Mouse (Mus musculus) adrenal gland, adult (tissue): Measurements from ENCODE around the gene Gm12569.

ENCODE experiments used
- DNase-seq, 2 experiments: peaks; one replicate each; pipeline ENCODE4 v3.0.0; 2022 to 2023; ENCODE audit warnings: low spot score in 1 of 2; ENCODE audit not compliant: inconsistent age in 2 of 2

The Gm12569 gene

DNA sequence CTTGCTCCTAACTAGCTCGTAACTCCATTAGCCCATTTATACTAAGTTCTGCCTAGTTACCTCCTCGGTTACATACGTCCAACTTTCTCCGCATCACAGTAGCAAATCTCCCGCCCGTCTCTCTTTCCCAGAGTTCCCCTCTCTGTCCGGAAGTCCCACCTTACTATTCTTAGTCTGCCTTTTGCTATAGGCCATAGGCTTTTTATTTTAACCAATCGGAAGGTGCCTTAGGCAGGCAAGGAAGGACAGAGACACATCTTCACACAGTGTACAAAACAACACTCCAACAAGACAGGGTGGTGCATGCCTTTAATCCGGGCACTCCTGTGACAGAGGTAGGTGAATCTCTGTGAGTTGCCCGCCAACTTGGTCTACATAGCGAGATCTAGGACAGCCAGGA is at the start of gene Gm12569:
Gm12569 (plus strand) TSS at position 166 of the 400 bp plus-strand sequence.
- DNase-seq = no peak

DNA sequence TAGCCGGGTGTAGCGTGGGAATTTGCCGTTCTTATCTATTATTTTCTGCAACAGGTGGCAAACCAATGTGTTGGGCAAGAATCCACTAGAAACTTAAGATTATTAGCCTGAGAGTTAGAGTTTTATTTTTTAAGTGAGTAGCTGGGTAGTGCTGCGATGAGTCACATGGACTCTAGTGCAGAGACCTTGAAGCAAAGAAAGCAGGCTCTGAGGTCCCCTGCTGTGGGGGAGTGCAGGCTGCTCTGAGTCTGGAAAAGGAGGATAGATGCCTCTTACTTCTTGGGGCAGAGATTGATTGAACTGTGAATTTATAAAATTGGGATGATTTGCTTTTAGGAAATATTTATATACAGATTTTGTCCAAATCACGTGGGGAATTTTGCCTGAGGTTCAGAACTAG is 17.5 kb upstream of the Gm12569 start:
- DNase-seq = peak; percentile 9 to 44

- peak in 1 of 2 experiments; percentile 62 for DNase-seq
These were observed 12.5 kb upstream of the Gm12569 start for GRCm38 (mm10) chr11:51207758-51208157.

- no peak for DNase-seq
These were observed 8.8 kb upstream of the Gm12569 start for GRCm38 (mm10) chr11:51211426-51211825.

GRCm38 (mm10) chr11:51214021-51214420 is 6.3 kb upstream of the Gm12569 start:
- peak in 1 of 2 experiments; percentile 36 for DNase-seq

DNA sequence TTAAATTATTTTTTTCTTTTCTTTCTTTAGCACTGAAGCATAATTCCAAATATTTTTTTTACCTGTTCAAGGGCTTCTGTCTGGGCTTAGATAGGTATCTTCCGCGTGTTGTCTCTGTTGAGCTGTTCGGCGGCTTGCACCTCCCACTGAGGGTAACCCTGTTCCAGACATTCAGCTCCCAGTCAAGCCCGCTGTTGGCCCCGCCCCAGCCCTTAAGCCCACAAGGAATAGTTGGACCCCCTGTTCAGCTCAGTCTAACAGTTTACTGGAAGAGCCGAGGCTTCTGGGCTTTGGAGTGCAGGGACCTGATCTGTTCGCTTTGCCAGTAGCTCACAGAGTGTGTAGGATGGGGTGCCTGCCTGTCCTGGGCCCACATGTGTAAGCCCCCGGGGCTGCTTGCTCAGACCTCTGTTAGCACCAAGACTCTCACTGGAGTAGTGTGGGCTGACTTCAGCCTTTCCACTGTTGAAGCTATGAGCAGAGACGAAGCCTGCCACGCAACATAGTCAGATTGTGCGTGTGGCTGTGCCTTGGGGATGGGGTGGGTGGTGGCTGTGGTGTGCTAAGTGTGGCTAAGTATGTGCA is 785 bp upstream of the Gm12569 start:
- no peak for DNase-seq

DNA sequence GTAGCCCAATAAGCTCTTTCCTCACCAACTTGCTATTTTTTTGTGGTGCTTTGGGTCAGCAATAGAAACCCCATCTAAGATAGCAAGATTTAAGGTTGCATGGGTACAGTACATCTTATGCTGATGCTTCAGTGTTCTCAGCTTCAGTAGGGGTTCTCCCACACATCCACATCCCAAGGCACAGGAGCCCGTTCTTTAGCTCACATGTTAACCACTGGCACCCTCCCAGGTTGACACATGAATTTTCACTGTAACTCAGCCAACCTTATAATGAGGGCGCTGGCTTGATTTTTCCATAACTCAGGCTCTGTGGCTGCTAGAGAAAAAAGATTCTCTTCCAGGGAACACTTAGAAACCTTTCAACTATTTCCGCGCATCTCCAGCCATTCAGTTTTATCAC is 6.8 kb downstream of the Gm12569 start:
- no peak for DNase-seq

DNA sequence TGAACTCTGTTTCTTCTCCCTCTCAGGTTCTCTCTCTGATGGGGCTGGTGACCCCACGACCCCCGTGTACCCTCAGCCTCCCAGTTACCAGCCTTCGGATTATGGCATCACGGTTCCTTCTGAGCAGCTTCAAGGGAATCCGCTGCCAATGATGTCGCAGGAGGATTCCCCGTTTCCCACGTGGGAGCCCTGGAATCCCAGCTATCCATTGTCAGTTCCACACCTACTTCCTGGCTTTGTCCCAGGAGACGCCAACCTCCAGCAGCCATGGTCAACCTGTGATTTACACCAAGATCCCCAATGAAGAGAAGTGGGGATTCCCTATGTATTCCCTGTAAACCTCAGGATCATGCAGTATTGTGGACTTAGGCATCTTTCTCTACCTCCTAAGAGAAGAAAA is 14.4 kb downstream of the Gm12569 start:
- DNase-seq = no peak

DNA sequence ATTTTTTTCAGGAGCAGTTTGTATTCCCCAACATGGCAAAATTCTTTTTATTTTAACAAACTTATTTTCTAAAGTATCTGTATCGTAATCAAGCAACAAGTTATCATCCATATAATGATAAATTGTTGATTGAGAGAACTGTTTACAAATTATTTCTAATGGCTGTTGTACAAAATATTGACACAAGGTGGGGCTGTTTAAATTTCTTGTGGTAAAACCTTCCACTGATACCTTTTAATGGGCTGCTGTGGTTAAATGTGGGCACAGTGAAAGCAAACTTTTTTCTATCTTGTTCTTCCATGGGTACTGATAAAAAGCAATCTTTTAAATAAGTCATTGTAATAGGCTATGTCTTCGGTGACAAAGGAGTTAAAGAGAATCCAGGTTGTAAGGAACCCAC is 22.6 kb downstream of the Gm12569 start:
- no peak for DNase-seq

DNA sequence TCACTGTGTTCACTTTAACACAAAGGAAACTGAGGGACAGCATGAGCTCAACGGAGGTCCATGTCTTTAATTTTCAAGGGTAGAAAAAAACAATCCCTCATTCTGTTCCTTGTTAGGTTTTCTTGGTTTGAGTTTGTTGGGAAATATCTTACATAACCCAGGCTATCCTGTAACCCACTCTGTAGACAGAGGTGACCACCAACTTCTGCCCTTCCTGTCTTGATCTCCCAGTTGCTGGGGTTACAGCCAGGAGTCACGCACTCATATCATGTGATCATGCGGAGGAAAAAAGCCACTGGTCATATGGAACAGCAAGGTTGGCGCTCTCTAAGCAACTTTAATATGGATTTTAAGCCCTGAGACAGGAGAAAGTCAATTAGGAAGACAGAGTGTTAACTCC is 36.7 kb downstream of the Gm12569 start:
- DNase-seq = no peak

GRCm38 (mm10) chr11:51261680-51262219 is 41.5 kb downstream of the Gm12569 start, which contains the start of gene Clk4:
TSS of gene Clk4 (plus strand) at chr11:51261730.
- no peak for DNase-seq

GRCm38 (mm10) chr11:51262342-51263285 is 42.3 kb downstream of the Gm12569 start, which contains the start of gene BC049762:
TSS of gene BC049762 (minus strand) at chr11:51263046.
- DNase-seq = peak; percentile 99

- DNase-seq = no peak
These were observed 43.1 kb downstream of the Gm12569 start for GRCm38 (mm10) chr11:51263286-51263831.

DNA sequence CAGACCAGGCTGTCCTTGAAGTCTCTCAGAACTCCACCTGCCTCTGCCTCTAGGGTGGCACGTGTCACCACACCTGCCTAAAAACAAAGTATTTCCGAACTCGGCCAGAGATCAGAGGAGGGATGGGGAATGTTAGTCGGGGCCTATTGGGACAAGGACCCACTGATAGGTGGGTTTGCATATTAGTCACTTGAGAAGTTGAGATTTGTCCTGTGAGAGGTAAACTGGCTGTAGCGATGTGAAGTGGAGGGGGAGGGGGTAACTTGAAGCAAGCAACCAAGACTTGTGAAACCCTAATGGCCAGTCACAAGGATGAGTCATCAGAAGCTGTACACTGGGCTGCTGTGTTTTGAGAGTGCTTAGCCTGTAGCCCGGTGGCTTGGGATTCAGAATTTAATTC is 44.1 kb downstream of the Gm12569 start:
- peak; percentile 49 to 86 for DNase-seq

DNA sequence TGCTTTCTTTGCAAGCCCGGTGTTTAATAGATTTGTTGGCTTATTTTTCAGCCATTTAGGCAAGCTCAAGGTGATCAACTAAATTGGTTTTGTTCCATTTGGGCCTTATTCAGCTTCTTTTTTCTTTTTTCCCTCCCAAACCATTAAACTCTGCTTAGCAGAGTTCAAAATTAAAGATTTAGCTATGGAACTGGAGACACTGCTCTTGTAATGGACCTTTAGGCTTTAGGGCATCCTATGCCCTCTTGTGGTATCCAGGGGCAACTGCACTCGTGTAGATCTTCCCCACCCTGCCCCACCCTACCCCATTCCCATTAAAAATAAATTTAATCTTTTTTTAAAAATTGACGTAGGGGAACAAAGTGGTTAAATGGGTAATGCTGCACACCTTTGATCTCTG is 45.1 kb downstream of the Gm12569 start:
- peak in 1 of 2 experiments; percentile 73 for DNase-seq

GRCm38 (mm10) chr11:51274418-51274817 is 54.1 kb downstream of the Gm12569 start:
- no peak for DNase-seq
